Mouse (Mus musculus) frontal cortex, postnatal 36 days (tissue): ENCODE results near the gene Tmem248.

ENCODE experiments used
- DNase-seq, 2 experiments: peaks; one replicate each; pipeline ENCODE4 v3.0.0; 2022; ENCODE audit warnings: low spot score in 2 of 2

The Tmem248 gene

GRCm38 (mm10) chr5:130255799-130256525, 39.1 kb downstream of the Tmem248 start:
- DNase-seq: peak in 1 of 2 experiments; percentile 26

- peak; percentile 89 to 94 for DNase-seq
These were observed 39.9 kb downstream of the Tmem248 start for GRCm38 (mm10) chr5:130256678-130257271.

- DNase-seq: no peak
These were observed 40.4 kb downstream of the Tmem248 start for GRCm38 (mm10) chr5:130257303-130257702.

- DNase-seq: no peak
These were observed 46.6 kb downstream of the Tmem248 start for GRCm38 (mm10) chr5:130263454-130263853.

GRCm38 (mm10) chr5:130264433-130265005, 47.6 kb downstream of the Tmem248 start:
- DNase-seq: no peak

GRCm38 (mm10) chr5:130266651-130267050, 49.8 kb downstream of the Tmem248 start:
- no peak for DNase-seq

- DNase-seq: no peak
These were observed 50.4 kb downstream of the Tmem248 start for GRCm38 (mm10) chr5:130267316-130267715.

- DNase-seq: no peak
These were observed 52.1 kb downstream of the Tmem248 start for GRCm38 (mm10) chr5:130268976-130269375.

- no peak for DNase-seq
These were observed 55.5 kb downstream of the Tmem248 start for GRCm38 (mm10) chr5:130272344-130272743.

GRCm38 (mm10) chr5:130273046-130273445, 56.2 kb downstream of the Tmem248 start:
- DNase-seq: no peak

- peak in 1 of 2 experiments; percentile 51 for DNase-seq
These were observed 58.6 kb downstream of the Tmem248 start for GRCm38 (mm10) chr5:130275509-130275908.

- no peak for DNase-seq
These were observed 61.2 kb downstream of the Tmem248 start for GRCm38 (mm10) chr5:130278011-130278472.

GRCm38 (mm10) chr5:130283079-130283732, 66.3 kb downstream of the Tmem248 start:
- no peak for DNase-seq

- no peak for DNase-seq
These were observed 71.2 kb downstream of the Tmem248 start for GRCm38 (mm10) chr5:130288106-130288505.

- DNase-seq: no peak
These were observed 73.4 kb downstream of the Tmem248 start for GRCm38 (mm10) chr5:130290242-130290641.

- peak; percentile 39 to 60 for DNase-seq
These were observed 73.9 kb downstream of the Tmem248 start for GRCm38 (mm10) chr5:130290775-130291174.

- no peak for DNase-seq
These were observed 76.1 kb downstream of the Tmem248 start for GRCm38 (mm10) chr5:130292976-130293375.
